Mouse (Mus musculus) erythroblast, embryonic 14.5 days (primary cell): ENCODE results near the gene Igf1. TPM values are rescaled to one million over a fixed set of nuclear protein-coding genes. Genes with fewer than 3 reads are reported as not detected.

ENCODE experiments used
- H3K27me3 ChIP-seq: 2 replicates; pipeline ENCODE4 v1.6.1; 2012; ENCODE audit warnings: inconsistent platforms; ENCODE audit not compliant: control insufficient read depth
- H3K36me3 ChIP-seq: 2 replicates; pipeline ENCODE4 v1.6.1; 2012; ENCODE audit warnings: mild to moderate bottlenecking, inconsistent platforms; ENCODE audit not compliant: control insufficient read depth
- H3K4me1 ChIP-seq: 2 replicates; pipeline ENCODE4 v1.6.1; 2012; ENCODE audit warnings: inconsistent platforms; ENCODE audit not compliant: control insufficient read depth
- H3K4me3 ChIP-seq: replicated peaks from 2 replicates; pipeline ENCODE3; 2012; ENCODE audit warnings: moderate library complexity, mild to moderate bottlenecking, inconsistent platforms
- H3K9me3 ChIP-seq: 2 replicates; pipeline ENCODE4 v1.6.1; 2012; ENCODE audit warnings: low read length, inconsistent platforms, mixed read lengths; ENCODE audit not compliant: control insufficient read depth
- GATA1 ChIP-seq: IDR thresholded peaks from 2 replicates; pipeline ENCODE4 v1.6.1; 2012; ENCODE audit warnings: low read length, inconsistent platforms, mixed read lengths
- TAL1 ChIP-seq: IDR thresholded peaks from 3 replicates; pipeline ENCODE4 v1.6.1; 2012; ENCODE audit warnings: low read length, inconsistent platforms, mixed read lengths
- polyA plus RNA-seq: library from polyadenylated mRNA; stranded (reverse); fragments of >175 nt; gene quantifications from 2 replicates; pipeline ENCODE4 v1.2.3, GENCODE M21; 2012

Igf1 gene
- polyA plus RNA-seq, 1 experiment: 0.22 TPM

GRCm38 (mm10) chr10:87832101-87832500 is 26.0 kb upstream of the Igf1 start:
- H3K4me3 ChIP-seq: no peak overlapping the region

GRCm38 (mm10) chr10:87839454-87839853 is 18.6 kb upstream of the Igf1 start:
- no peaks in the 10 kb centered on the region; the same call in 1 of the 2 replicates for H3K9me3 ChIP-seq
- no peaks in the 10 kb centered on the region for H3K36me3 ChIP-seq
- H3K27me3 ChIP-seq: no peaks in the 10 kb centered on the region
- H3K4me3 ChIP-seq: no peak overlapping the region
- no peak for TF ChIP-seq GATA1
- H3K4me1 ChIP-seq: no peaks in the 10 kb centered on the region

More at GRCm38 (mm10) chr10:87832101-87832500, 26.0 kb upstream of the Igf1 start:
- peaks cover 3% of the 10 kb centered on the region; the same call in 1 of the 2 replicates for H3K9me3 ChIP-seq
- no peaks in the 10 kb centered on the region for H3K27me3 ChIP-seq
- H3K36me3 ChIP-seq: no peaks in the 10 kb centered on the region
- no peaks in the 10 kb centered on the region for H3K4me1 ChIP-seq
- TF ChIP-seq TAL1 (no peak), GATA1 (no peak)

- Histone ChIP-seq H3K4me3 (no peak overlapping the region), H3K4me1 (no peaks in the 10 kb centered on the region), H3K9me3 (no peaks in the 10 kb centered on the region; the same call in 1 of the 2 replicates), H3K27me3 (no peaks in the 10 kb centered on the region), H3K36me3 (no peaks in the 10 kb centered on the region)
- TF ChIP-seq TAL1: no peak
- TF ChIP-seq GATA1: no peak
These were observed 15.6 kb upstream of the Igf1 start for GRCm38 (mm10) chr10:87842501-87842900.

GRCm38 (mm10) chr10:87844917-87845552 is 13.0 kb upstream of the Igf1 start:
- H3K36me3 ChIP-seq: no peaks in the 10 kb centered on the region
- H3K4me3 ChIP-seq: no peak overlapping the region
- no peaks in the 10 kb centered on the region; the same call in 1 of the 2 replicates for H3K9me3 ChIP-seq
- H3K27me3 ChIP-seq: no peaks in the 10 kb centered on the region
- no peak for TF ChIP-seq TAL1
- TF ChIP-seq GATA1: no peak
- H3K4me1 ChIP-seq: no peaks in the 10 kb centered on the region

GRCm38 (mm10) chr10:87847882-87848281 is 10.2 kb upstream of the Igf1 start:
- Histone ChIP-seq H3K36me3 (no peaks in the 10 kb centered on the region), H3K9me3 (no peaks in the 10 kb centered on the region), H3K4me1 (no peaks in the 10 kb centered on the region), H3K27me3 (no peaks in the 10 kb centered on the region), H3K4me3 (no peak overlapping the region)
- TF ChIP-seq GATA1: no peak
- no peak for TF ChIP-seq TAL1

GRCm38 (mm10) chr10:87848419-87848818 is 9.6 kb upstream of the Igf1 start:
- no peak for TF ChIP-seq TAL1
- no peak for TF ChIP-seq GATA1
- Histone ChIP-seq H3K4me1 (no peaks in the 10 kb centered on the region), H3K4me3 (no peak overlapping the region), H3K27me3 (no peaks in the 10 kb centered on the region), H3K9me3 (no peaks in the 10 kb centered on the region), H3K36me3 (no peaks in the 10 kb centered on the region)

GRCm38 (mm10) chr10:87851492-87851891 is 6.6 kb upstream of the Igf1 start:
- no peak overlapping the region for H3K4me3 ChIP-seq
- H3K9me3 ChIP-seq: no peaks in the 10 kb centered on the region
- H3K4me1 ChIP-seq: no peaks in the 10 kb centered on the region
- no peaks in the 10 kb centered on the region for H3K27me3 ChIP-seq
- TF ChIP-seq GATA1: no peak
- no peak for TF ChIP-seq TAL1
- no peaks in the 10 kb centered on the region for H3K36me3 ChIP-seq

GRCm38 (mm10) chr10:87854408-87854807 is 3.7 kb upstream of the Igf1 start:
- Histone ChIP-seq H3K36me3 (no peaks in the 10 kb centered on the region), H3K4me1 (no peaks in the 10 kb centered on the region), H3K4me3 (no peak overlapping the region), H3K9me3 (no peaks in the 10 kb centered on the region), H3K27me3 (peaks cover 12% of the 10 kb centered on the region)
- TF ChIP-seq TAL1 (no peak), GATA1 (no peak)

GRCm38 (mm10) chr10:87855423-87856122 is 2.5 kb upstream of the Igf1 start:
- H3K4me3 ChIP-seq: no peak overlapping the region
- peaks cover 24% of the 10 kb centered on the region for H3K27me3 ChIP-seq
- no peaks in the 10 kb centered on the region for H3K9me3 ChIP-seq
- TF ChIP-seq TAL1: no peak
- no peaks in the 10 kb centered on the region for H3K4me1 ChIP-seq
- H3K36me3 ChIP-seq: no peaks in the 10 kb centered on the region
